Mouse (Mus musculus) kidney, adult 10 weeks (tissue): Measurements from ENCODE around the gene Aadacl4. TPM values are rescaled to one million over a fixed set of nuclear protein-coding genes. Genes with fewer than 3 reads are reported as not detected.

Source experiments
- polyA plus RNA-seq: library from polyadenylated mRNA; stranded (reverse); fragments of 350-450 nt; fragmentation: Illumina TruSeq; extraction: RNeasy Lipid Tissue Mini Kit (QIAGEN cat#74804); gene quantifications from one replicate; pipeline ENCODE4 v1.2.3, GENCODE M21; 2014; ENCODE audit warnings: low read depth, low replicate concordance

Aadacl4 gene
- polyA plus RNA-seq: not detected

DNA sequence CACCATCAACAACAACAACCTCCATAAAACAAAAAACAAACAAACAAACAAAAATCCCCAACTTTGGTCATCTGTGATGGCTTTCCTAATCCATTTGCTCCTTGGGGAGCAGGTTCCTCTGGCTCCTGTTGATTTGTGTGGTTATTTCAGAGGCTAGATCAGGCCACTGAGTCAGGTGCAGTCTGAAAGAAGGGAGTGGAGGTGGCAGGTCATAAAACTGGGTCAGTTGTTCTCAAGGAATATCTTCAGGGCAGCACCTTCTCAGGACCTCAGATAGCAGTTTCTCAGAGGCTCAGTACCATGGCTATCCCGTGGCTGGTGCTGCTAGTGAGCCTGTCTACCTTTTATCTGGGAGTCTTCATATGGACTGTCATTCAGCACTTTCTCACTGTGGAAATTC, at the start of gene Aadacl4:
TSS of gene Aadacl4 (plus strand) at position 301 of the 400 bp plus-strand sequence.

DNA sequence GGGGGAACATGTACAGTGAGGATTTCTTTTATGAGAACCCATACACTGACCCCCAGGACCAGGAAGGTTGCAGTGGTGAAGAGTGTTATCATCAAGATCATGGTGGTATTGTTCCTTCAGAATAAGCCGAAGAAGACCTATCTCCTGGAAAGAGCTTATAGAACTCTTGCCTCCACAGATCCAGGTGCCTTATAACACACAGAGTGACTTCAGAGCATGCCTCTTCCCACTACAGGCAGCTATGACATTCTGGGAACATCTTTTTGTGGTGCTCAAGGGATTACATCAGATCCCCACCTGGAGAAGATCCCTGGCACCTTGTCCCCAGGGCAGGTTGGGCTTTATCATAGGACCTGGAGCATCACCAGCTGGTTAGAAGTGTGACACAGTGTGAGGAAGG, 48.5 kb upstream of the Aadacl4 start, which contains the start of gene Gm13124:
TSS of gene Gm13124 (minus strand) at position 101 of the 400 bp plus-strand sequence.

Other genes starting within 250 kb of the Aadacl4 start
- gene Pramef20, start 235.8 kb upstream of the Aadacl4 start, polyA plus RNA-seq: not detected
- 0.24 TPM for gene Pramef12, start 205.2 kb upstream of the Aadacl4 start, polyA plus RNA-seq
- gene 1700012P22Rik, start 174.9 kb upstream of the Aadacl4 start, polyA plus RNA-seq: not detected
- gene Gm9944, start 160.4 kb upstream of the Aadacl4 start, polyA plus RNA-seq: not detected
- not detected for gene Aadacl3, start 150.0 kb upstream of the Aadacl4 start, polyA plus RNA-seq
- gene 9430007A20Rik, start 93.9 kb upstream of the Aadacl4 start, polyA plus RNA-seq: not detected
- not detected for gene Gm13124, start 48.6 kb upstream of the Aadacl4 start, polyA plus RNA-seq
- gene Gm436, start 72.7 kb downstream of the Aadacl4 start, polyA plus RNA-seq: not detected
- not detected for gene Gm13178, start 107.7 kb downstream of the Aadacl4 start, polyA plus RNA-seq
- gene Gm438, start 172.9 kb downstream of the Aadacl4 start, polyA plus RNA-seq: not detected